8 mouse cellular contexts compared by ENCODE assay signal in the genomic region with DNA sequence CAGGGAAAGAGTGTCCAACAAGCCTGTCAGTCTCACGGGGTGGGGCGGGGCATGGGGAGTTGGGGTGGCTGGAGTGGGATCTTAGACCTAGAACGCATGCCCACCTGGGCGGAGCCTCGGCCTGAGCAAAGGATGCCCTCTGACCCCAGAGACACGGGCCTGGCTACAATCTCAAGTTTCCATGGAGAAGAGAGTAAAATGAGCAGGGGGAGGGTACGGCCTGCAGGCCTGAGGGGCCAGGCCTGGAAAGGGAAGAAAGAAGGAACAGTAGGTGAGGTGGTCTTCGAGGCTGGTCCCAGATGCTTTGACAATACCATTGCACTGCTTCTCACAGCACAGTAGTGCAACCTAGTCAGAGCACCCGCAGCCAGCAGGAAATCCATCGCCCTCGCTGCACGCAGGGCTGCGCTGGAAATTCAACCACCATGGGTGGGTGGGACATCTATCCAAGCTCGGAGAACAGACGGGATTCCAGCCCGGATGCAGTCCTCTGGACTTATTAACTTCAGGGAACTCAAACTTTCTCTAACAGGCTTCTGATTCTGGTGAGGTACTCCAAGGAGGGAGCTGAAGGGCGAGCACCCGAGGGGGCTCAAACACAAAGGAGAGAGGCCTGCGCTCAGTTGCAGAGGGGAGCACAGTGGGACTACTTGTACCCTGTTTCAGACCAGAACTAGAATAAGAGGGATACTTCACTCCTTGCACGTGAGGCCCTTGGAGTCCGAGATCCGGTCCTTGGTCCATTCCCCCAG. TPM values are rescaled to one million over a fixed set of nuclear protein-coding genes. Genes with fewer than 3 reads are reported as not detected.
DNase-seq lines count a peak whose midpoint lies in the region; ATAC-seq and TF ChIP-seq lines count a peak whose summit lies in the region.

No protein-coding gene starts in this region.

- H3K4me3 ChIP-seq in embryonic facial prominence, embryonic 13.5 days = peak overlapping the region; percentile 56
- peak overlapping the region; percentile 56 for H3K4me3 ChIP-seq in limb, embryonic 11.5 days (ENCODE audit: low read depth, low read length)
- peak overlapping the region; percentile 37 for H3K4me3 ChIP-seq in neural tube, embryonic 14.5 days (ENCODE audit: low read depth, low read length)
- H3K4me3 ChIP-seq in gastrocnemius, adult 2 months = no peak overlapping the region

- peak overlapping the region; percentile 78 for H3K9ac ChIP-seq in embryonic facial prominence, embryonic 13.5 days
- H3K9ac ChIP-seq in limb, embryonic 11.5 days (ENCODE audit: low read length) = peak overlapping the region; percentile 66
- H3K9ac ChIP-seq in neural tube, embryonic 14.5 days (replicated peaks; ENCODE audit: low read depth, low read length) = peak overlapping the region; percentile 47

- no peaks in the 10 kb centered on the region for H3K9me3 ChIP-seq in embryonic facial prominence, embryonic 13.5 days
- no peaks in the 10 kb centered on the region for H3K9me3 ChIP-seq in limb, embryonic 11.5 days (ENCODE audit: control insufficient read depth, low read length)
- no peaks in the 10 kb centered on the region for H3K9me3 ChIP-seq in neural tube, embryonic 14.5 days (ENCODE audit: control insufficient read depth, low read length)

- no peaks in the 10 kb centered on the region for H3K27me3 ChIP-seq in embryonic facial prominence, embryonic 13.5 days
- no peaks in the 10 kb centered on the region for H3K27me3 ChIP-seq in limb, embryonic 11.5 days (ENCODE audit: control insufficient read depth, insufficient read depth, low read length)
- no peaks in the 10 kb centered on the region for H3K27me3 ChIP-seq in neural tube, embryonic 14.5 days (ENCODE audit: control insufficient read depth, insufficient read depth, low read length)

- WGBS in embryonic facial prominence, embryonic 13.5 days = 3% methylated on average over 22 of the region's 22 CpGs
- WGBS in limb, embryonic 11.5 days = under 1% methylated on average over 22 of the region's 22 CpGs
- 2% methylated on average over 22 of the region's 22 CpGs for WGBS in neural tube, embryonic 14.5 days

- peaks cover 39% of the 10 kb centered on the region for H3K4me1 ChIP-seq in embryonic facial prominence, embryonic 13.5 days
- H3K4me1 ChIP-seq in limb, embryonic 11.5 days (ENCODE audit: control insufficient read depth, insufficient read depth, low read length) = peaks cover 3% of the 10 kb centered on the region
- peaks cover 13% of the 10 kb centered on the region for H3K4me1 ChIP-seq in neural tube, embryonic 14.5 days (ENCODE audit: control insufficient read depth, insufficient read depth, low read length)

- peak overlapping the region; percentile 78 for H3K4me2 ChIP-seq in embryonic facial prominence, embryonic 13.5 days
- H3K4me2 ChIP-seq in limb, embryonic 11.5 days (ENCODE audit: low read depth, severe bottlenecking) = peak overlapping the region; percentile 64
- peak overlapping the region; percentile 83 for H3K4me2 ChIP-seq in neural tube, embryonic 14.5 days (ENCODE audit: low read depth, low read length)

- ATAC-seq in embryonic facial prominence, embryonic 13.5 days (ENCODE audit: insufficient number of reproducible peaks, insufficient read depth, low FRiP score, low TSS enrichment, low read depth) = peak; percentile 33; the same call in 1 of the 2 replicates
- peak; percentile 61; the same call in 1 of the 2 replicates for ATAC-seq in limb, embryonic 11.5 days (ENCODE audit: insufficient number of reproducible peaks, low FRiP score, low TSS enrichment, low read depth)
- ATAC-seq in neural tube, embryonic 14.5 days (ENCODE audit: low read depth) = peak; percentile 32; the same call in 1 of the 2 replicates

- TF ChIP-seq CTCF in gastrocnemius, adult 2 months (IDR thresholded peaks at IDR 0.05) = no peak

- peak; percentile 34 for DNase-seq in left cerebral cortex, postnatal 4 days
- no peak for DNase-seq in left cerebral cortex, adult 18-20 months (ENCODE audit: low spot score in 2 of 2)
- DNase-seq in limb, embryonic 11.5 days (ENCODE audit: low spot score) = peak; percentile 77
- DNase-seq in gastrocnemius, adult 2 months = no peak
- no peak for DNase-seq in kidney, postnatal 14 days
- DNase-seq in layer of hippocampus, adult 8-10 months (ENCODE audit: low spot score in 2 of 2) = no peak

- intact Hi-C loops in left cerebral cortex, postnatal 4 days (cut with DNase I) = no loop called here
- intact Hi-C loops in gastrocnemius, adult 2 months (cut with DNase I) = no loop called here

- H3K36me3 ChIP-seq in embryonic facial prominence, embryonic 13.5 days = peaks cover 37% of the 10 kb centered on the region
- H3K36me3 ChIP-seq in limb, embryonic 11.5 days (ENCODE audit: control insufficient read depth, insufficient read depth, low read length) = peaks cover 18% of the 10 kb centered on the region
- H3K36me3 ChIP-seq in neural tube, embryonic 14.5 days (ENCODE audit: control insufficient read depth, insufficient read depth, low read length) = no peaks in the 10 kb centered on the region

- H3K27ac ChIP-seq in embryonic facial prominence, embryonic 13.5 days = peak overlapping the region; percentile 68
- 0 out of 2 replicates have a peak overlapping the region, but pooled peaks have one; percentile 1 for H3K27ac ChIP-seq in limb, embryonic 11.5 days (replicated peaks; ENCODE audit: low read depth, low read length)
- H3K27ac ChIP-seq in neural tube, embryonic 14.5 days (ENCODE audit: low read depth, low read length) = no peak overlapping the region
- no peak overlapping the region for H3K27ac ChIP-seq in gastrocnemius, adult 2 months

RNA-seq across cellular contexts. Expression of a gene that starts 0.7 kb away (rescaled TPM):
- total RNA-seq in left cerebral cortex, postnatal 4 days (2021) = 1 to 10 TPM; 4.8 to 6.1 TPM
- 1 to 10 TPM; 2.4 to 3.9 TPM for total RNA-seq in left cerebral cortex, adult 18-20 months (2021)
- 42.8 and 54.8 TPM in 2 replicates for polyA plus RNA-seq in embryonic facial prominence, embryonic 13.5 days (2015; fragmentation: Nextera tagmentation; extraction: Ambion mirVana)
- polyA plus RNA-seq in limb, embryonic 11.5 days (2014; fragmentation: Nextera tagmentation; extraction: Ambion mirVana) = 154 and 174 TPM in 2 replicates
- polyA plus RNA-seq in neural tube, embryonic 14.5 days (2014; fragmentation: Nextera tagmentation; extraction: Ambion mirVana) = 9.3 and 12.1 TPM in 2 replicates
- not detected for total RNA-seq in gastrocnemius, adult 2 months (2021)
- total RNA-seq in layer of hippocampus, adult 8-10 months (2022) = 1 to 10 TPM in 1 of 4 experiments, under 1 TPM in 3; 0.68 to 1.2 (median 0.94) TPM

RNA-seq across cellular contexts. Expression of a gene that starts 7.9 kb away (rescaled TPM):
- 10 to 100 TPM; 10.8 to 12.6 TPM for total RNA-seq in left cerebral cortex, postnatal 4 days (2021)
- 10 to 100 TPM; 28.1 to 30.8 TPM for total RNA-seq in left cerebral cortex, adult 18-20 months (2021)
- 60.1 and 65.3 TPM in 2 replicates for polyA plus RNA-seq in embryonic facial prominence, embryonic 13.5 days (2015; fragmentation: Nextera tagmentation; extraction: Ambion mirVana)
- polyA plus RNA-seq in limb, embryonic 11.5 days (2014; fragmentation: Nextera tagmentation; extraction: Ambion mirVana) = 62.6 and 65.8 TPM in 2 replicates
- 15.9 and 20.8 TPM in 2 replicates for polyA plus RNA-seq in neural tube, embryonic 14.5 days (2014; fragmentation: Nextera tagmentation; extraction: Ambion mirVana)
- 1 to 10 TPM; 4.3 to 8.0 TPM for total RNA-seq in gastrocnemius, adult 2 months (2021)
- total RNA-seq in layer of hippocampus, adult 8-10 months (2022) = 10 to 100 TPM; 25.6 to 40.2 (median 33.6) TPM

RNA-seq across cellular contexts. Expression of a gene that starts 13.2 kb away (rescaled TPM):
- total RNA-seq in left cerebral cortex, postnatal 4 days (2021) = 10 to 100 TPM; 88.3 to 91.9 TPM
- total RNA-seq in left cerebral cortex, adult 18-20 months (2021) = 10 to 100 TPM; 83.6 to 84.8 TPM
- polyA plus RNA-seq in embryonic facial prominence, embryonic 13.5 days (2015; fragmentation: Nextera tagmentation; extraction: Ambion mirVana) = 159 and 161 TPM in 2 replicates
- polyA plus RNA-seq in limb, embryonic 11.5 days (2014; fragmentation: Nextera tagmentation; extraction: Ambion mirVana) = 146 and 150 TPM in 2 replicates
- 131 and 143 TPM in 2 replicates for polyA plus RNA-seq in neural tube, embryonic 14.5 days (2014; fragmentation: Nextera tagmentation; extraction: Ambion mirVana)
- 10 to 100 TPM; 27.6 to 31.4 TPM for total RNA-seq in gastrocnemius, adult 2 months (2021)
- 100 to 1,000 TPM in 2 of 4 experiments, 10 to 100 TPM in 2; 85.7 to 105 (median 98.4) TPM for total RNA-seq in layer of hippocampus, adult 8-10 months (2022)

RNA-seq across cellular contexts. Expression of a gene that starts 20.1 kb away (rescaled TPM):
- total RNA-seq in left cerebral cortex, postnatal 4 days (2021) = 10 to 100 TPM; 71.3 to 74.5 TPM
- total RNA-seq in left cerebral cortex, adult 18-20 months (2021) = 10 to 100 TPM; 23.7 to 26.4 TPM
- polyA plus RNA-seq in embryonic facial prominence, embryonic 13.5 days (2015; fragmentation: Nextera tagmentation; extraction: Ambion mirVana) = 9.3 and 10.9 TPM in 2 replicates
- 3.6 and 4.8 TPM in 2 replicates for polyA plus RNA-seq in limb, embryonic 11.5 days (2014; fragmentation: Nextera tagmentation; extraction: Ambion mirVana)
- polyA plus RNA-seq in neural tube, embryonic 14.5 days (2014; fragmentation: Nextera tagmentation; extraction: Ambion mirVana) = 44.1 and 51.3 TPM in 2 replicates
- under 1 TPM in 1 of 2 experiments, not detected in 1; 0.31 TPM for total RNA-seq in gastrocnemius, adult 2 months (2021)
- 10 to 100 TPM; 23.2 to 31.9 (median 25.8) TPM for total RNA-seq in layer of hippocampus, adult 8-10 months (2022)

RNA-seq across cellular contexts. Expression of a gene that starts 22.7 kb away (rescaled TPM):
- 1 to 10 TPM; 8.9 to 9.3 TPM for total RNA-seq in left cerebral cortex, postnatal 4 days (2021)
- 1 to 10 TPM; 1.6 to 4.4 TPM for total RNA-seq in left cerebral cortex, adult 18-20 months (2021)
- 0.62 and 0.98 TPM in 2 replicates for polyA plus RNA-seq in embryonic facial prominence, embryonic 13.5 days (2015; fragmentation: Nextera tagmentation; extraction: Ambion mirVana)
- polyA plus RNA-seq in limb, embryonic 11.5 days (2014; fragmentation: Nextera tagmentation; extraction: Ambion mirVana) = 0.40 and 0.58 TPM in 2 replicates
- polyA plus RNA-seq in neural tube, embryonic 14.5 days (2014; fragmentation: Nextera tagmentation; extraction: Ambion mirVana) = 3.3 TPM in 2 replicates
- total RNA-seq in gastrocnemius, adult 2 months (2021) = under 1 TPM in 1 of 2 experiments, not detected in 1; 0.11 TPM
- 1 to 10 TPM in 3 of 4 experiments, under 1 TPM in 1; 0.71 to 2.4 (median 1.6) TPM for total RNA-seq in layer of hippocampus, adult 8-10 months (2022)

Comparison
In these comparisons a context has a peak if more than half of its experiments do, and no peak if none do; other contexts are left out.
1. DNase-seq: peak in left cerebral cortex, postnatal 4 days (single experiment) and limb, embryonic 11.5 days (single experiment); none in left cerebral cortex, adult 18-20 months (0 of 2), gastrocnemius, adult 2 months (single experiment), kidney, postnatal 14 days (single experiment) and layer of hippocampus, adult 8-10 months (0 of 2).
2. H3K27ac ChIP-seq: peak in embryonic facial prominence, embryonic 13.5 days (single experiment) and limb, embryonic 11.5 days (single experiment); none in neural tube, embryonic 14.5 days (single experiment) and gastrocnemius, adult 2 months (single experiment).
3. Peak in every context shown above with its lines, with median percentiles within 50 percentile points of each other: ATAC-seq, H3K4me2 ChIP-seq and H3K9ac ChIP-seq.